Mouse (Mus musculus): ENCODE measurements around the gene Fndc8.
A peak's percentile ranks its signal among the peaks of the same experiment; 100 is the strongest.

Fndc8 gene

DNA sequence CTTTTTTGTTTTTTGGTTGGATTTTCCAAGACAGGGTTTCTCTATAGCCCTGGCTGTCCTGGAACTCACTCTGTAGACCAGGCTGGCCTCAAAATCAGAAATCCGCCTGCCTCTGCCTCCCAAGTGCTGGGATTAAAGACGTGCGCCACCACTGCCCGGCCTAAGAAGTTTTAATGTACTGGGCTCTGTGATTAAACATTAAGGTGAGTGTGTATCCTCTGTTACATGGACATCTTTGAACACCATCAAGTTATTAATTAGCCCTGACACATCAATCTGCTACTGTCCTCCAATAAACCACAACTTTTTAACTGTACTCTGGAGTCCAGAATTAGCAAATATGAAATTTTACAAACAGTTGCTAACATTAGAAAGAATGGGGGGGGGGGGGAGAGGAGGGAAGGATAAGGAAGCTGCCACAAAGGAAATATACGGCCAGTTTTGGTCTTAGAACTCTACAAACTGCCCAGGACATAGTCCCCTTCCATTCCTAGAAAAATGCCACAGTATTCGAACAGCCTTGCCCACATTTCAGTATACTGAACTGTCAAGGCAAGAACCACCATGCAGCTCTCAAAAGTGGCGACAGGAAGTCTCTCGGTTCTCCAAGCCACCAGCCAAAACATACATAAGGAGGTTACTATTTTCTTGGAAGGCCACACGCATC, 22.3 kb upstream of the Fndc8 start:
- DNase-seq (ENCODE audit: low spot score), result no peak

DNA sequence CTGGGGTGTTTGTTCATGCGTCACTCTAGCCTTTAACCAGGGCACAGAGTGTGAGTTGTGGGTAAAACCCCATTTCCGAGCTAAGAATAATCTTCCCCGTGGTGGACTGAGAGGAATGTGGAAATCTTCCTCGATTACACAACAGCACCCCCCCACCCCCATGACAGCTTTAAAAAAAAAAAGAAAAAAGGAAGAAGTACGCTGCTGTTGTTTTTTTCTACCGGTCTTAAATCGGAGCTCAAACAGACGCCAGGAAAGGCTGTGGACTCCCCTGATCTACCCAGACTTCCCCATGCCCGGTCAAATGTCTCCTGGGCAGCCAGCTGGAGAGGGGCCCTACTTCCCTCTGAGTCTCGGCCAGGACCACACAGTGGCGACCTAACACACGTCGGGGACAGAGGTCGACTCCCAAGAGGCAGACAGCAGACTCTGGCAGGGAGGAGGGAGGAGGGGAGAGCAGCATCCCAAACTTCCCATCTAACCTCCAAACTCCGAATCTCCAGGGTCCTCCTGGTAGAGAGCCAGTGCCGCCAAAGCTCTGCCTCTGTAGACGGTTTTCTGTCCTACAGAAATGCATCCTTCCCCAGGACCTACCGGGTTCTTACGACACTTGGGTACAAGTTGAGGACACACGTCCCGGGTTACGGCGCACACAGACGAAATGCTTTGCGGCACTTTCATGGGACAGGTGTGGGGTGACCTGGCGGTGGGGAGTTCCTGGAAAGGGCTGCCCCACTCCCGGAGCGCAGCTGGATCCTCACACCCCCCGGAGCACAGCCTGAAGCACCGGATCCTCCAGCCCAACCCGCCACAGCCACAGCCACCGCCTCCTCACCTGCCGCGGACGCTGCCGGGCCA, 21.5 kb upstream of the Fndc8 start:
- peak; percentile 59 for DNase-seq (ENCODE audit: low spot score)

DNA sequence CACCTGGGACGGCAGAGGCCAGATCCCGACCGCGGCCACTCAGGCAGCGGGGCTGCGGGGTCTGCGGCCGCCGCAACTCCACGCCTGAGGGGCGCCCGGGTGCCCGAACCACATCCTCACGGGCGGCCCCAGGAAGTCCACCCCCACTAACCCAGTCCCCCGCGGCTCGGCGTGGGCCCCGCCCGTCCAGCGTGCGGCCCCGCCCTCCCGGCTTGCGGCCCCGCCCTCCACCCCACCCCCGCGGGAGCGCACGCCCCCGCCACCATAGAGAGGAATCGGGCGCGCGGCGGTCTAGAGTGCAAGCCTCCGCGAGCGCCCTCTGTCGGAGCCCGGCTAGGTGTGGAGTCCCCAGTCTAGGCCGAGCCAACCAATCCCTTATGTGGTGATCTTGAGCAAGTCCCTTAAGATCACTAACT, 20.9 kb upstream of the Fndc8 start, which contains the start of gene Rffl:
TSS of gene Rffl (minus strand) at position 180 of the 416 bp plus-strand sequence.
- peak; percentile 99 for DNase-seq (ENCODE audit: low spot score)

DNA sequence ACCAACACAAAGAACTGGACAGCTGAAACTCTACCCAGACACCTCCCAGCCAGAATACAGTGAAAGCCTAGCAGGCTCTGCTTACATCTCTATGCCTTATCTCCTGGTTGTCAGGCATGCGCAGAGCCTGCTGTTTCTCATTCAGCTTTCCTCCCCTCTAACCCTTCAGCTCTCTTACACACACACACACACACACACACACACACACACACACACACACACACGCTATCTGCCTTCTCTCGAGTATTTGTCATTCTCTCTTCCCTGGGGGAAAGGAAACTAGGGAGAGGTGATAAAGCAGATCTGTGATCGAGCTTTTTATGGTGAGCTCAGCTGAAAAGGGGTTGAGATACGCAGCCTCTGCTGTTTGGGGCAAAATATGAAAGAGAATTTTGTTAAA, 17.0 kb upstream of the Fndc8 start:
- no peak for DNase-seq (ENCODE audit: low spot score)

DNA sequence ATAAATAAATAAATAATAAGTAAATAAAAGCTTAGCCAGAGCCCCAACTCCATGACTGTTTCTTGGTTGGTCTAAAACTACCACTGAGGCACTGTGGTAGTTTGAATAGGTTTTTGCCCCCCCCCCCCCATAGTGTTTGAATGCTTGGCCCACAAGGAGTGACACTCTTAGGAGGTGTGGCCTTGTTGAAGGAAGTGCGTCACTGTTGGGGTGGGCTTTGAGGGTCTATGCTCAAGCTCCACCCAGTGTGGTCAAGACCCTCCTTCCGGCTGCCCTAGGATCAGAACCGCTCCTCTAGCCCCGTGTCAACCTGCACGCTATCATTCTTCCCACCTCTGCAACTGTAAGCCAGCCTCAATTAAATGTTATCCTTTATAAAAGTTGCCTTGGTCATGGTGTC, 16.3 kb upstream of the Fndc8 start:
- no peak for DNase-seq (ENCODE audit: low spot score)

DNA sequence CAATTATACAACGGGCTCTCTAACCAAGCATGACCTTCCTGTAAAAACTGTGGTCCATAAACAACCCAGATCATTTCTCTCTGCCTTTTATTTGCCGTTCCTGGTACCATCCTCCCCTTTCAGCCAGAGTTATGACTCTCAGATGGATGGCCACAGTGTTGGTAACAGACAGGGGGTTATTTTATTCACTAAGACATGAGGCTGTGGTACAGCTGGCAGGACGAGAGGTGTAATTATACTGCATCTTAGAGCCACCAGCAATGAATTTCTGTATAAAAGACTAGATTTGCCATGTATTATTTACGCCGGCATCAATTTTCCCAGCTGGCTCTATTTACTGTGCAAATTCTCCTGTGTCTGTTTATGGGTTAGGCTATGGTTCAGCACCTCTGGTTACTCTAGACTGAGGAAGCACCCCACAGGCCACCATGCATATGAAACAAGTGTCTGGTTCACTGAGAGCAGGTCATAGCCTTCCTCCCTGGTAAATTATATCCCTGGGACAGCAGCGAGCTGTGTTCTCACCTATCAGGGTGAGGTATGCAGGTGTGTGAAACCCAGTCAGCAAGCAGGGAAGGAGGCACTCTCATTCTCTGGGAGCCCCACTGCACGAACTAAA, 14.1 kb upstream of the Fndc8 start:
- DNase-seq (ENCODE audit: low spot score), result no peak

DNA sequence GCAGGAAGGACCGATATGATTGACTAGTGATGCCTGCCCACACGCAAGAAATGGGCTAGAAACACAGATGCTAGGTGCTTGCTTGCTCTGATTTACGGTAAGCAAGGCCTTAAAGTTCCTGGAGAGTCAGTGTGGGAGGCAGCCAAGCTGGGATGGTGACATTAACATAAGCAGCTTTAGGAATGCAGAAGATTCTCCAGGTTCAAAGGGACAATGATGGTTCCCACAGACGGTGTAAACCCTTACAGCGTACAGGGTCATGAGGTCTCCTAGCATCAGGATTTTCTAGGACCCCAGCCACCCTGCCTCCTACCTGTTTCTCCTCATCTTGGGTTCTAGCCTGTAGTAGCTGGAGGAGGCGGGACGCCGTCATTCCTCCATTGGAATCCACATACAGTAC, 8.7 kb upstream of the Fndc8 start:
- no peak for DNase-seq (ENCODE audit: low spot score)

DNA sequence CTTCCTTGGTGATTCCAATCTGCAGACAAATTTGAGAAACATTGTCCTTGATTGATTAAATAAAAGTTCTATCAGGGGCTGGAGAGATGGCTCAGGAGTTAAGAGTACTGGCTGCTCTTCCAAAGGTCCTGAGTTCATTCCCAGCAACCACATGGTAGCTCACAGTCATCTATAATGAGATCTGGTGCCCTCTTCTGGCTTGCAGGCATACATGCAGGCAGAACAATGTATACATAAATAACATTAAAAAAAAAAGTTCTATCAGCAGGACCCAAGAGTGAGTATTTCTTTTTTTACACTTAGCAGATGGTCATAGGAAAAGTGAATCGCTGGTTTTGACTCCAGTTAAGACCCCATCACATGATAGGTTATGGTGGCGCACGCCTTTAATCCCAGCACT, 5.4 kb upstream of the Fndc8 start:
- DNase-seq (ENCODE audit: low spot score), result no peak

DNA sequence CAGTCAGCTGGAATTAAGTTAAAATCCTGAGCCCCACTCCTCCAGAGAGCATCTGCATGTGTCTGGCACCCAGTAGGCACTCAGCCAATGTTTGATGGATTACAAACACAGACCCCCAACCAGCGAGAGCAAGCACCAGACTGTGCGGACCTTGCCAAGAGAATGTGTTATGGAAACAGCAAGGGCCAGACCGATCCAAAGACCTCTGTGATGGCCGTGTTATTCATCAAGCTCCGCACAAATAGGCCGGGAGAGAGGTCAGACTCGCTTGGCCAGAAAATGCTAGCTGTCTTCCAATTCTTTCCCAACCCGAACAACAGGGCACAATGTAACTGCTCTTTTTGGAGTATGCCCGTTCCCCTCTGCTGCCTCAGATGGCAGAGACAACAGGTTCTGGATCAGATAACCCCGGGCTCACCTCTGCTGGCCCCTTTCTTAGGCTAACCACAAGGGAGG, 3.4 kb upstream of the Fndc8 start:
- no peak for DNase-seq (ENCODE audit: low spot score)

DNA sequence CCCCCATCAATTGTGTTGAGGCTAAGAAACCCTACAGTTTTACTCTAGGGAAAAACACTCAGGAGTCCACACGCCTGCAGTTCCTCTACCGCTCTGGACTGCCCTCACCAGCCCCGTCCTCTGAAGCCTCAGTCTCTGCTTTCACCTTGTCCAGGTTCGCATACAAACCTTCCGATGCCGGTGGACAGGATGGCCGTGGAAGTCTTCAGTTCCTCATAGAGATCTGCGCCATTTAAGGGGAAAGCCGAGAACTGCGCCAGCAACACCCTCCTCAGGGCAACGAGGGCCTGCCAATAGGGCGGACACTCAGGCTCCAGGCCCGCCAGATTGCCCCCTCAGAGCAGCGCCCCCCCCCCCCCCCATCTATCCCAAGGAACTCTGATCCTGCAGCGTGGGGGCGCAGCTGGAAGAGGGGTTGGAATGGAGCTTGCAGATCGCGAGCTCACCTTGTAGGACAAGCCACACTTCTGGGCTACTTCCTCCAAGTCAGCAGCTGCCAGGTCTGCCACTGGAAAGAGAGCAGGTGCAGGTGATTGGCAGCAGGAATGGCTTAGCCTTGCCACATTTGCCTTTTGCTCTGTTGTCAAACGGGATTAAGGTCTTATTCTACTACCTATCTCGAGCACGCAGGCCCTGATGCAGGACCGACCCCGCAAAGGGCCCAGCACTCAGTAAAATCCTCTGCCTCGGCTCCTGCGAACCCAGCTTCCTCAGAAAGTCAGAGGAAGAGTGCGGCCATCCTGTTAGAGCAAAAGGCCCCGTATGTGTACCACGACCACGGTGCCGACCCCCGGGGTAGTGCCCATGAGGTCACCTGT, 2.2 kb upstream of the Fndc8 start:
- DNase-seq (ENCODE audit: low spot score), result no peak

DNA sequence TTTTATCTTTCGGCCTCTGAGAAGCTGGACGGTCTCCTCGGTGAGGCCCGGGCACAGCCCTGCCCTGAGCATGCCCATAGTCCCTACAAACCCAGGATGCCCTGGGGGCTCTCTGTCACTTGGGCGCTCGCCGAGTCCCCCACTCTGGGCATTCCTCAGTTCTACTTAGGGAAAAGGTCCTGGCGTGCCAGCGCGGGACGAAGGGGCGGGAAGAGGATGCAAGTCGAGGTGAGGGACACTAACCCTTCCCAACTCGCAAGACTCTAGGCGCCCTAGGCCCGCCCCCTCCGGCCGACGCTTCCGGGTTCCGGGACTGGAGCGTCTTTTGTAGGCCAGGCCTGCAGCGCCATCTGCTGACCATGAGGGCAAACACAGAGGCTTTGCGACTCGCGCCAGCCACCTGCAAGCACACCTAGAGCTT, 1.6 kb upstream of the Fndc8 start, which contains the start of gene Rad51d:
TSS of gene Rad51d (minus strand) at position 273 of the 421 bp plus-strand sequence.
- DNase-seq (ENCODE audit: low spot score), result peak; percentile 97

DNA sequence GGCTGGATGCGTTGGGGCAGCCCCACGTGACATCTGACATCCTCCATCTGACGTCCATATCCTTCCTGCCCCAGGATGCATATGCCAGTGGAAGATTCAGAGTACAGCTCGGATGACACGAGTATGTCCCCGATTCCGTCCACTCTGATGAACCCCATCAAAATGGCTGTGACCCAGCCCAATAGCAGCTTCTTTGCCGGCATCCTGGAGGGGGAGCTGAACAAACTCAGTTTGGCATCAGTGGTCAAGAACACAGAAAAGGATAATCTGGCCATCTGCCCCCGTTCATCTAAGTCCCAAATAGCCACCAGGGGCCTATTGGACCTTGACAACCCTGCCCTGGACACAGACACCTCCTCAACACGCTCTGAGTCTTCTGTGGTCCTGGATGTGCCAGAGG, 5.6 kb downstream of the Fndc8 start:
- DNase-seq (ENCODE audit: low spot score), result no peak

DNA sequence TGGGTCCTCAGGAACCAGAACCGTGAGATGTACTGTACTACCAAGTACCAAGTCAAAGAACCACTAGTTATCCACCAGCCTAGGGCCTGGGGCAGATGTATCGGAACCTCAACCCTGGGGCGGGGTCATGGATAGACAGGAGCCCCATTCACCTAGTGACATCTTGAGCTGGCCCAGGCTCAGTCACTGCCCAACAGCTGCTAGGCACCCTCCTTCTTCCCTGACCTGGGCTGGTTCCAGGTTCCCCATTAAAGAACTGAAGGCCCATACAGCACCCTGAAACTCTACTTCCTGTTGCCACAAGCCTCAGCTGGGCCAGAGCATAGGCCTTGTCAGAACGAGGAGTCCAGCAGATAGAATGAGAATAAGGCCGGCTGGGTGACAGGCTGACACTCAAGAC, 7.8 kb downstream of the Fndc8 start:
- no peak for DNase-seq (ENCODE audit: low spot score)

DNA sequence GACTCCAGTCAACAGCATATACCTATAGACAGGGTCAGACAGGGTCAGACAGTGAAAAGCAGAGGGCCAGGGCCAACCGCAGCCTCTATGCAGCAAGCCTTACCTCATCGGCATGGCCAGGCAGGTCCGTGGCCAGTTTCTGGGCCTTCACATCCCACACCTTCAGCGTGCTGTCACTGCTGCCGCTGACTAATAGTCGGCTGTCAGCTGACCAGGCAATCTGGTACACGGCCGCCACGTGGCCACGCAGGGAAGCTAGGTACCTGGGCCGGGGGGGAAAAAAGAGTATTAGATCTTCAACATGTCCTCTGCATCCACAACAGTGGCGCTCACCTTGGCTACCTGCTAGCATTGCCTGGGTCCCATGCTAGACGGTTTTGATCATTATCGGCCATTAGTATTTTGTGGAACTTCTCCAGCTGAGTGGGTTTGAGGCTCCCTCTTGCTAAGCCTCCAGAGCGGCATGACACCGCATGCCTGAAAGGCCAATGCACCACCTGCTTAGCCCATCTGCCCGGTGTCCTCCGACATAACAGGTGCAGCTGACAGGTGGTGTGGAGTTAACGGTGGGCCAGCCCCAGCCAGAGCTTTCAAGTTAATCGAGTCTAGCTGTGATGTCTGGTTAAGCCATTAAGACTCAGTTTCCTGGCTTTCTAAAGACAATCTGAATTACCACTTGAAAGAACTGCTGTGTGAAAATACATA, 9.8 kb downstream of the Fndc8 start:
- DNase-seq (ENCODE audit: low spot score), result no peak

DNA sequence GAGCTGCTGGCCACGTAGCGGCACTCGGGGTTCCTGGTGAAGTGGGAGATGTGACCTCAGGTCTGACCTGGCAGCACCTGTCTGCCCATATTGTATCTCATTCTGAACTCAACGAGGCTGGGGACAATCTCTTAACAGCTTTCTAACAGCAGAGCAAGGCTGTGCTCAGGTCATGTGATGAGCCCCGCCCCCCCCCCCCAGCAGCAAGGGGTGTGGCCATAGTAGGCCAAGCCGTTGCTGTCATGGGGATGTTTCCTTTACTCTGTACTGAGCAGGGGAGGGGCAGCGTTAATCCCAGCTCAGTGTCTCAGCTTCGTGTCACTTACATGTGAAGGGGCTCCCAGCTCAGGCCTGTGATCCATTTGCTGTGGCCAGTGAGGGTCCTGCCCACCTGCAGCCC, 13.0 kb downstream of the Fndc8 start:
- DNase-seq (ENCODE audit: low spot score), result no peak

DNA sequence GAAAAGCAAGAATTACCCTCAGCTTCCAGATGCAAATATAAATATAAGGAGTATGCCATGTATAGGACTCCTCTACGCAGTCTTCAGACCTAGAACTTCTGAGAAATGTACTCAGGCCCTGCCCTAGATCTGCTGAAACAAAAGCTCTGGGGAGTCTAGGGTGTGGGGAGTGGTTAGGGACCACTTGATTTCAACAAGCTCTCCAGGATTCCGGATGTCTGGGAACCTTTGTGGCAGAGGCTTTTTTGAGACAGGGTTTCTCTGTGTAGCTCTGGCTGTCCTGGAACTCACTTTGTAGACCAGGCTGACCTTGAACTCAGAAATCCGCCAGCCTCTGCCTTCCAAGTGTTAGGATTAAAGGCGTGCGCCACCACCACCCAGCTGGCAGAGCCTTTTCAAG, 13.9 kb downstream of the Fndc8 start:
- no peak for DNase-seq (ENCODE audit: low spot score)

DNA sequence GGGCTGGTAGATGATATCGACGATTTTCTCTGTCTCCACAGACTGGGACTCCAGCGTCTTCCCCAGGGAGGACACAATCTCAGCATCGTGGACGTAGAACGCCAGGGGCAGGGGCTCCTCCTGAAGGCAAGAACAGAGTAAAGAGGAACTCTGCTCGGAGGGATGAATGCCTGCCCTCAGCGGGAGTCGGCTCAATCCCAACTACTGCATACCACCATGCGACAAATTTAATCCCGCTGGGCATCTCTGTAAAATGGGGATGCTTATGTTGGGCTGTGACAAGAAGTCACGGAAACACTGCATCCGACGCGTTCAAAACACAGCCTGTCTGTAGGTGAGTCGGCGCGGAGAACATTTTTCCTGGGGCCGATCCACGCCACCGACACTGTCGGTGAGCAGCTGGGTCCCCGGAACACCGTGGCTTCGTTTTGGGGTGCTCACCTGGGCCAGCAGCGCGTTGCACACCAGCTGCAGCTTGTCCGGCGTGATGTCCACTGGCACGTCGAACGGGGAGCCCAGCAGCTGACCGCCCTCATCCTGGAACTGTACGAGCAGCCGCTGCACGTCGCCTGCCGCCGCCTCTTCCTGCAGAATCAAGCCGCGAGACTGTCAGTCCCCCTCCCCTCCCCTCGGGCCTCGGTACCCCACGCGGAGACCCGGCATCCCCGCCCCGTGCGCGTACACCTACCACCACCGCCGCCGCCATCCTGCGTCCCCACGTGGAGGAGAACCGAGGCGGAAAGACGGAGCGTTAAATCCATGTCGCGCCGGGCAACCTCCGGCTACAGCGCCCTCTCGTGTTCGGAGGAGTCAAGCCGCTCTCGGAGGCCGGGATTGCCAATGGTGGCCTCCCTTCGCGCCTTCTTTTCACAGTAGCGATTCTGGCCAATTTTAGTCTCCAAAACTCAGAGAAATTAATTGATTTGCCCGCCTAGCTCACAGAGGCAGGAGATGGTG, 16.0 kb downstream of the Fndc8 start, which contains the start of gene Nle1:
TSS of gene Nle1 (minus strand) at position 761 of the 957 bp plus-strand sequence.
- peak; percentile 97 for DNase-seq (ENCODE audit: low spot score)

DNA sequence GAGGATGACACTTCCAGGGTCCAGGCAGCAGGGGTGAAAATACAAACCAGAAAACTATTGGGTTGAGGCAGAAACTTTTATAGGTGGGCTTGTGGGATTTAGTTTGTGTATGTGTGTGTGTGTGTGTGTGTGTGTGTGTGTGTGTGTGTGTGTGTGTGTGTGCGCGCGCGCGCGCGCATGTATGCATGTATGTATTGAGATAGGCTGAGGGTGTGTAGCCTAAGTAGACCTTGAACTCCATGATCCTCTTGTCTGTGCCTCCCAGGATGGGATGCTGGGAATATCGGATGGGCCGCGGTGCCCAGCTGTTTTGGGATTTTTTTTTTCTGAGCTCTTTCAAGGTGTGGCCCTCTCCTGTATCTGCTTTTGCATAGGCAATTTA, 16.7 kb downstream of the Fndc8 start:
- DNase-seq (ENCODE audit: low spot score), result no peak

DNA sequence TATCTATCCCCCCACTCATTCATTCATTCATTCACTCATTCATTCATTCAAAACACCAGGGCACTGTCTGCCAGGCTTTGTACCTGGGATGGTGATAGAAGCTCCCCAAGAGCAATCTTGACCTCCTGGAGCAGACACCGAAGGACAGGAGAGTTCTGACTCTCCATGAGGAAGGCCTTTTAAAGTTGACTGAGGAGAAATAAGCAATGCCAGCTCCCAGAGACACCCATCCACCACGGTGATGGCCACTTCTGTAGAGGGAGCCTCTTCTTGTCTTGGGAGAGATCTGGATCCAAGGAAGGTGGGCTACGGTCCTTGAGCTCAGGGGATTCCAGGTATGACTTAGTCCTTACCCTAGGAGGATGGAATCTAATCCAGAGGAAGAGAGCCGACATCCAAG, 18.3 kb downstream of the Fndc8 start, which contains the start of gene Unc45b:
TSS of gene Unc45b (plus strand) at position 301 of the 400 bp plus-strand sequence.
- no peak for DNase-seq (ENCODE audit: low spot score)

Measured in testis, postnatal 10 days (tissue).